In genomic region chr5:3501564-3502001, GRCm38 (mm10) we compare ENCODE assay signal across 8 mouse cellular contexts. TPM values are rescaled to one million over a fixed set of nuclear protein-coding genes. Genes with fewer than 3 reads are reported as not detected.
DNase-seq lines count a peak whose midpoint lies in the region; ATAC-seq and TF ChIP-seq lines count a peak whose summit lies in the region.

No protein-coding gene starts in this region.

- H3K4me1 ChIP-seq in kidney, embryonic 14.5 days (ENCODE audit: control insufficient read depth, insufficient read depth, low read length), result peaks cover 3% of the 10 kb centered on the region; the same call in 1 of the 2 replicates
- no peaks in the 10 kb centered on the region for H3K4me1 ChIP-seq in midbrain, postnatal 0 days (ENCODE audit: insufficient read depth, low read length)

- WGBS in kidney, embryonic 14.5 days, result 11% methylated on average over 8 of the region's 8 CpGs
- 69% methylated on average over 8 of the region's 8 CpGs for WGBS in midbrain, postnatal 0 days

- ATAC-seq in kidney, embryonic 14.5 days (ENCODE audit: low FRiP score, low TSS enrichment), result no peak
- peak; percentile 6 for ATAC-seq in common myeloid progenitor, adult 5-6 weeks (replicated peaks; ENCODE audit: low read depth, poor library complexity, severe bottlenecking)
- no peak for ATAC-seq in midbrain, postnatal 0 days (ENCODE audit: low FRiP score)

- no peaks in the 10 kb centered on the region for H3K27me3 ChIP-seq in kidney, embryonic 14.5 days (ENCODE audit: control insufficient read depth, insufficient read depth, low read length)
- H3K27me3 ChIP-seq in myocyte (ENCODE audit: control insufficient read depth, insufficient read depth, insufficient read length), result no peaks in the 10 kb centered on the region
- H3K27me3 ChIP-seq in midbrain, postnatal 0 days (ENCODE audit: insufficient read depth, low read length), result no peaks in the 10 kb centered on the region

- no peaks in the 10 kb centered on the region for H3K36me3 ChIP-seq in kidney, embryonic 14.5 days (ENCODE audit: control insufficient read depth, insufficient read depth, low read length)
- no peaks in the 10 kb centered on the region for H3K36me3 ChIP-seq in myocyte (ENCODE audit: control insufficient read depth, insufficient read depth)
- H3K36me3 ChIP-seq in midbrain, postnatal 0 days (ENCODE audit: insufficient read depth, low read length), result no peaks in the 10 kb centered on the region

- no peak overlapping the region for H3K4me3 ChIP-seq in kidney, embryonic 14.5 days (ENCODE audit: low read length)
- H3K4me3 ChIP-seq in myocyte, result peak overlapping the region; percentile 3
- H3K4me3 ChIP-seq in midbrain, postnatal 0 days (ENCODE audit: low read depth, low read length), result no peak overlapping the region

- no peak overlapping the region for H3K9ac ChIP-seq in kidney, embryonic 14.5 days (ENCODE audit: low read depth, low read length)
- H3K9ac ChIP-seq in midbrain, postnatal 0 days (replicated peaks; ENCODE audit: low read length, poor library complexity, severe bottlenecking), result no peak overlapping the region

- H3K79me2 ChIP-seq in myocyte (ENCODE audit: control insufficient read depth, insufficient read depth), result no peaks in the 10 kb centered on the region

- H3ac ChIP-seq in myocyte (ENCODE audit: control insufficient read depth, insufficient read length), result no peak overlapping the region

- no peak overlapping the region for H3K4me2 ChIP-seq in kidney, embryonic 14.5 days (replicated peaks; ENCODE audit: low read depth, low read length)
- H3K4me2 ChIP-seq in myocyte (ENCODE audit: low read depth), result peak overlapping the region; percentile 86
- H3K4me2 ChIP-seq in midbrain, postnatal 0 days (ENCODE audit: low read depth, low read length, poor library complexity, severe bottlenecking), result no peak overlapping the region

- no peak for TF ChIP-seq CTCF in midbrain, postnatal 0 days (IDR thresholded peaks at IDR 0.05)

- TF ChIP-seq POLR2A in myocyte (IDR thresholded peaks at IDR 0.05; ENCODE audit: insufficient read length, low read depth), result no peak

- H3K27ac ChIP-seq in kidney, embryonic 14.5 days (ENCODE audit: low read depth, low read length), result no peak overlapping the region
- H3K27ac ChIP-seq in midbrain, postnatal 0 days (ENCODE audit: low read depth, low read length), result no peak overlapping the region

- peak; percentile 80 for DNase-seq in kidney, adult 11 months
- peak; percentile 78 to 85 for DNase-seq in kidney, adult 8-10 months
- DNase-seq in retina, postnatal 1 day, result no peak
- no peak for DNase-seq in spleen, postnatal 14 days (ENCODE audit: low spot score in 2 of 2)
- no peak for DNase-seq in midbrain, postnatal 0 days (ENCODE audit: low spot score)

- H3K9me3 ChIP-seq in kidney, embryonic 14.5 days (ENCODE audit: control insufficient read depth, low read length), result no peaks in the 10 kb centered on the region
- H3K9me3 ChIP-seq in midbrain, postnatal 0 days (ENCODE audit: low read length), result no peaks in the 10 kb centered on the region

TF ChIP-seq in myocyte, 11 proteins besides CTCF, POLR2A, EP300 and RAD21:
- no peak for TF ChIP-seq POLR2AphosphoS2 (IDR thresholded peaks at IDR 0.05; ENCODE audit: insufficient read length, low read depth)
- 0 out of 2 replicates have a peak, but pooled peaks have one; percentile 46 for TF ChIP-seq CEBPB (IDR thresholded peaks at IDR 0.05; ENCODE audit: insufficient read depth, poor library complexity, severe bottlenecking)

RNA-seq across cellular contexts. Expression of gene Fam133b, which starts 42.0 kb away (rescaled TPM):
- 38.9 and 42.6 TPM in 2 replicates for polyA plus RNA-seq in kidney, embryonic 14.5 days (2014; fragmentation: Nextera tagmentation; extraction: Ambion mirVana)
- total RNA-seq in common myeloid progenitor, adult 5-6 weeks (2017), result 168 and 180 TPM in 2 replicates
- polyA plus RNA-seq in myocyte (2012; fragmentation: generic; extraction: Trizol), result 10.3 TPM
- total RNA-seq in midbrain, postnatal 0 days (2014; rRNA removed), result 23.9 and 24.3 TPM in 2 replicates
- polyA plus RNA-seq in midbrain, postnatal 0 days (2015; fragmentation: Nextera tagmentation; extraction: Ambion mirVana), result 20.3 and 25.1 TPM in 2 replicates

Comparison
In these comparisons a context has a peak if more than half of its experiments do, and no peak if none do; other contexts are left out.
1. DNase-seq: peak in kidney, adult 11 months (single experiment) and kidney, adult 8-10 months (2 of 2); none in retina, postnatal 1 day (single experiment), spleen, postnatal 14 days (0 of 2) and midbrain, postnatal 0 days (single experiment).